Mouse (Mus musculus): ENCODE data around the gene Rassf3.
A peak's percentile ranks its signal among the peaks of the same experiment; 100 is the strongest.

Rassf3 gene

DNA sequence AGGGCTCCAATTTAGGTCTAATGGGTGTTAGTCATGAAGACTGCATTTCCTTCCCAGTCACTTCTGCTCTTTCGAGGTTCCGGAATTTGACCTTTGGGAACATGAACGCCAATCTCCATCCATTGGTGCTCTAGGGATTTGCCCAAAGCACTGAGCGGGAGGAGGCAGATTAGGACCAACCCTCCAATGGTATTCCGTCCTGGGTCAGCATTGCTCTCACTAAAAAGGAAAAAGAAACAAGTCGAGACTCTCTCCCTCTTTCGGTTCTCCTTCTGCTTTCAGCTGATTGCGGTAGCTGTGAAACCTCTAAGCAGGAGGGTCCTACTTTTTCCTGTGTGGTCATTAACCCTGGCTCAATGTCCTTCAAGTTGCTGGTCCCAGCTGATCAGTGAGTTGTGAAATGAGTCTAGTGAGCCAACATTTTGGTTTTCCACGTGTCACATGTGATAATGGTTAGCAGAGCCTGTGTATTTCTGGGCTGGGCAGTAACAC, 110.3 kb downstream of the Rassf3 start:
- DNase-seq (ENCODE audit: low spot score in 2 of 2) = peak in 1 of 2 experiments; percentile 30

DNA sequence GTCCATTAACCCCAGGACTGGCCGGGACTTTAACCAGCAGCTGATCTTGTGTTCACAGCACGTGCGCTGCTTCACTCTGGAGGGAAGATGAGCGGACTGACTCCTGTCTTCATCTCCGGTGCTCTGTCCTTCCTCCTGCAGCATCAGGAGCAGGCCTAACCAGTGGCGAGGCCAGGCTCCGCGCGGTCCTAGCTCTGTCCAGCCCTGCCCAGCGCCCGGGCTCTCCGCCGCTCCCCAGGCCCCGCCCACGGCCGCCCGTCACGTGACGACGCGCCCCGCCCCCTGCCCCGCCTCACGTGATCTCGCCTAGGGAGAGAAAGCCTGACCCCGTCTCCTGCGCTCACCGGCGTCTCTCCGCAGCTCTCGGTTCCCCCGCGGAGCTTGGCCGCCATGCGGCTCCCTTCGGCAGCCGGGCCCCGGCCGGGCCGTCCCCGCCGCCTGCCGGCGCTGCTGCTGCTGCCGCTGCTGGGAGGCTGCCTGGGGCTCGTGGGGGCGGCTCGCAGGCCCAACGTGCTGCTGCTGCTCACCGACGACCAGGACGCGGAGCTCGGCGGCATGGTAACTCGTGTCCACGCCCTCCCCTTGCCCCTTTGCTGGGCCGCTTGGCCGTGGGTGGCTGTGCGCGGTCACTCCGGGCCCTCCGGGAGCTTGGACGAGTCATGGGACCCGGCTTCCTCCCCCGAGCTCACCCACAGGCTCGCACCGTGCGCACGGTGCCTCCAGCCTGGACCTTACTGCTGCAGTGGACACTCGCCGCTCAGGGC, 111.2 kb downstream of the Rassf3 start, which contains the start of gene Gns:
Gene Gns, plus strand, starts transcription at position 290 of the 764 bp plus-strand sequence.
- peak; percentile 35 to 71 for DNase-seq (ENCODE audit: low spot score in 2 of 2)

DNA sequence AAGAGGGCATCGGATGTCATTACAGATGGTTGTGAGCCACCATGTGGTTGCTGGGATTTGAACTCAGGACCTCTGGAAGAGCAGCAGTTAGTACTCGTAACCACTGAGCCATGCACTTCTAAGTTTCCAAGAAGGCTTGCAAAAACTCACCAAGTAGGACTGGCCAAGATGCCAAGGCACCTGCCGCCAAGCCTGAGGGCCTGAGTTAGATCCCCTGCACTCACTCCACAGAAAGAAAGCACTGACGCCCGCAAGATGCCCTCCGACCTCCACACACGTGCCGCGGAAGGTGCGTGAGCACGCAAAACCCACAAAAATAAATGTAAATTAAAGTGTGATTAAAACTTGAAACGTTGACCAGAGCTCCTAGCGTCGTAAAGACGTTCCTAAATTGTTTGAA, 111.8 kb downstream of the Rassf3 start:
- DNase-seq (ENCODE audit: low spot score in 2 of 2) = no peak

DNA sequence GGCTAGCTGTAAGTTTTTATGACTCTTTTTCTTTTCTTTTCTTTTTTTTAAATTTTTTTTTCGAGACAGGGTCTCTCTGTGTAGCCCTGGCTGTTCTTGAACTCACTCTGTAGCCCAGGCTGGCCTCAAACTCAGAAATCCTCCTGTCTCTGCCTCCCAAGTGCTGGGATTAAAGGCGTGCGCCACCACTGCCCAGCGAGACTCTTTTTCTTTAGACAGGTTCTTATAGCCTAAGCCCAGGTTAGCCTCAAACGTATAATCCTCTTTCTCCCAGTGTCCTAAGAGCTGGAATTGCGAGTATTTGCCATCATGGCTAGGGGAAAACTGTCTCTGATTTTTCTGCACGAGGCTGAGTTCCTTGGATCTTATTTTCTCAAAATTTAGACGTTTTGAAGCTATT, 112.9 kb downstream of the Rassf3 start:
- DNase-seq (ENCODE audit: low spot score in 2 of 2) = no peak

DNA sequence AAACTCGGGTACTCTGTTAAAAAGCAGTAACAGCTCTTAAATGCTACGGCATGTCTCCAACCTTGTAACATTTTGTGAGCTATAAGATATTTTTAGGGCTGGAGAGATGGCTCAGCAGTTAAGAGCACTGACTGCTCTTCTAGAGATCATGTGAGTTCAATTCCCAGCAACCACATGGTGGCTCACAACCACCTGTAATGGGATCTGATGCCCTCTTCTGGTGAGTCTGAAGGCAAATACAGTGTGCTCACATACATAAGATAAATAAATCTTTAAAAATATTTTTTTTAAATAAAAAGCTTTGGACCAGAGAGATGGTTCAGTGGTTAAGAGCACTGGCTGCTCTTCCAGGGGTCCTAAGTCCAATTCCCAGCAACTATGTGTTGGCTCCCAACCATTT, 115.8 kb downstream of the Rassf3 start:
- DNase-seq (ENCODE audit: low spot score in 2 of 2) = no peak
